Mouse (Mus musculus) kidney, embryonic 16.5 days (tissue): ENCODE data around the gene Carmil1. TPM values are rescaled to one million over a fixed set of nuclear protein-coding genes. Genes with fewer than 3 reads are reported as not detected.

ENCODE experiments used
- ATAC-seq: fragments of 200-750 bp; cut with Nextera tagmentation; 2 replicates; pipeline ENCODE4 v1.8.0; 2017; ENCODE audit warnings: moderate TSS enrichment; ENCODE audit not compliant: low FRiP score, low TSS enrichment
- H3K27ac ChIP-seq: fragments of 300-500 bp; sonication (generic); 2 replicates; pipeline ENCODE4 v1.5.1; 2014; ENCODE audit warnings: low read length
- H3K27me3 ChIP-seq: fragments of 300-500 bp; sonication (generic); 2 replicates; pipeline ENCODE4 v1.6.1; 2014; ENCODE audit warnings: low read length, control low read depth, mixed read lengths; ENCODE audit not compliant: insufficient read depth
- H3K36me3 ChIP-seq: fragments of 300-500 bp; sonication (generic); 2 replicates; pipeline ENCODE4 v1.6.1; 2014; ENCODE audit warnings: low read length, control low read depth, mixed read lengths; ENCODE audit not compliant: insufficient read depth
- H3K4me1 ChIP-seq: fragments of 300-500 bp; sonication (generic); 2 replicates; pipeline ENCODE4 v1.6.1; 2014; ENCODE audit warnings: low read length, control low read depth, mixed read lengths; ENCODE audit not compliant: insufficient read depth
- H3K4me2 ChIP-seq: fragments of 300-500 bp; sonication (generic); replicated peaks from 2 replicates; pipeline ENCODE4 v1.6.1; 2014; ENCODE audit warnings: low read depth, low read length
- H3K4me3 ChIP-seq: fragments of 300-500 bp; sonication (generic); 2 replicates; pipeline ENCODE4 v1.5.1; 2014; ENCODE audit warnings: mild to moderate bottlenecking, low read length
- H3K9ac ChIP-seq: fragments of 300-500 bp; sonication (generic); replicated peaks from 2 replicates; pipeline ENCODE4 v1.6.1; 2014; ENCODE audit warnings: low read length
- H3K9me3 ChIP-seq: fragments of 300-500 bp; sonication (generic); 2 replicates; pipeline ENCODE4 v1.6.1; 2016; ENCODE audit warnings: low read length, control low read depth
- WGBS: fragments of 180-500 bp; shearing (Covaris S2); extraction: QIAGEN DNeasy Blood & Tissue Kit; methylation state at CpG from one replicate; pipeline ENCODE4 v1.1.7; 2014; 5-methylcytosine and 5-hydroxymethylcytosine counted together
- polyA plus RNA-seq: library from polyadenylated mRNA; unstranded; fragments of >200 nt; fragmentation: Nextera tagmentation; extraction: Ambion mirVana; gene quantifications from 2 replicates; pipeline ENCODE4 v1.2.1, GENCODE M21; 2015

The Carmil1 gene
- polyA plus RNA-seq, 1 experiment from 2014 or later: 52.5 TPM

DNA sequence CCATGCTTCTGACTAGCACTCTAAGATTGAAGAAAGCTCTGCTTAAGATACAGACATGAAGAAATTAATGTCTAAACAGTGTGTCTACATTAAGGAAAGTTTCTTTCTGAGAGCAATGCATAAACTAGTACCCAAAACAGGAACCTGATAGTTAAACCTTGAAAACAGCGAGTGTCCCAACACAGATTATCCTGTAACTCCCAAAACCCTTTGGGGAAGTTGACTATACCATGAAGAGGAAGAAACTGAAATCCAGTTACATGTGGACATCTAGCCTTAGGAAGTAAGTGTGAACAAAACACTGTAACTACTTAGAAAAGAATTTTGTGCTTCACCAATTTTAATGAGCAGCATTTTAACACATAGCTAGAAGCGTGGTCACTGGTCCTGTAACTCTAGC lies 177.4 kb downstream of the Carmil1 start:
- no peaks in the 10 kb centered on the region for H3K9me3 ChIP-seq
- ATAC-seq: no peak
- H3K4me1 ChIP-seq: no peaks in the 10 kb centered on the region
- H3K4me3 ChIP-seq: no peak overlapping the region
- H3K27me3 ChIP-seq: no peaks in the 10 kb centered on the region
- H3K36me3 ChIP-seq: 0 out of 2 replicates have a peak, but pooled peaks cover 10% of the 10 kb centered on the region
- 86% methylated on average over 2 of the region's 2 CpGs for WGBS
- no peak overlapping the region for H3K27ac ChIP-seq
- H3K4me2 ChIP-seq: no peak overlapping the region
- H3K9ac ChIP-seq: no peak overlapping the region

- Histone ChIP-seq H3K27me3 (no peaks in the 10 kb centered on the region), H3K9ac (no peak overlapping the region), H3K27ac (no peak overlapping the region), H3K4me1 (no peaks in the 10 kb centered on the region), H3K4me2 (no peak overlapping the region), H3K4me3 (no peak overlapping the region), H3K9me3 (no peaks in the 10 kb centered on the region), H3K36me3 (0 out of 2 replicates have a peak, but pooled peaks cover 7% of the 10 kb centered on the region)
- 93% methylated on average over 4 of the region's 4 CpGs for WGBS
- no peak for ATAC-seq
Observed at GRCm38 (mm10) chr13:24102256-24102655, 178.3 kb downstream of the Carmil1 start.

- Histone ChIP-seq H3K27ac (no peak overlapping the region), H3K4me1 (no peaks in the 10 kb centered on the region), H3K27me3 (no peaks in the 10 kb centered on the region), H3K4me2 (no peak overlapping the region), H3K36me3 (0 out of 2 replicates have a peak, but pooled peaks cover 3% of the 10 kb centered on the region), H3K4me3 (no peak overlapping the region), H3K9ac (no peak overlapping the region), H3K9me3 (no peaks in the 10 kb centered on the region)
- no peak for ATAC-seq
- 78% methylated on average over 11 of the region's 11 CpGs for WGBS
Observed at GRCm38 (mm10) chr13:24101157-24102130, 179.2 kb downstream of the Carmil1 start.

DNA sequence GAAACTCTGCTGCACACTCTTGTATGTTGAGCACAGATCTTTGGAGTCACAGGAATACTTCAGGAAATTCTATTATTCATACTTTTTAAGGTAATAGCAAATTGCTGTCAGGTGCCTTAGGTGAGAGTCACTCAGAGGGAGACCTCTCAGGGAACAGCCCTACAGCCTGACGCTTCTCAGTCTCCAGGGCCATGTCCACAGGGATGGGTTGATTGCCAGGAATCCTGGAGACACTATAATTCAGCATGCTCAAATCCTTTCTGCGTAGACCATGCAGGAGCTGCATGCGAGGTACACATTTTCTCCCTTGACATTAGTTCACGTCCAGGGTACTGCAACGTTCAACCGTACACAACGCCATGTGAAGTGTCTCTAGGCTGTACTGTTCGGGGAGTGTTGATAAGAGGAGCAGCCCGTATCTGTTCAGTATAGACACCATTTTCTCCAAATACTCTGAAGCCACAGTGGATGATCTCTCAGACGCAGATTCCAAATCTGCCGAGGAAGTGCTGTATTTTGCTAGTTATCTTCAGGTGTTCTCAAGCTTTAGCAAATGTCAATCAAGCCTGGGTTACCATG lies 180.0 kb downstream of the Carmil1 start:
- 92% methylated on average over 11 of the region's 11 CpGs for WGBS
- Histone ChIP-seq H3K27ac (no peak overlapping the region), H3K9ac (no peak overlapping the region), H3K4me3 (no peak overlapping the region), H3K36me3 (0 out of 2 replicates have a peak, but pooled peaks cover 4% of the 10 kb centered on the region), H3K9me3 (no peaks in the 10 kb centered on the region), H3K4me1 (no peaks in the 10 kb centered on the region), H3K4me2 (no peak overlapping the region), H3K27me3 (no peaks in the 10 kb centered on the region)
- no peak for ATAC-seq

- Histone ChIP-seq H3K4me1 (no peaks in the 10 kb centered on the region), H3K27me3 (no peaks in the 10 kb centered on the region), H3K9ac (no peak overlapping the region), H3K9me3 (no peaks in the 10 kb centered on the region), H3K4me2 (no peak overlapping the region), H3K27ac (no peak overlapping the region), H3K4me3 (no peak overlapping the region), H3K36me3 (0 out of 2 replicates have a peak, but pooled peaks cover 8% of the 10 kb centered on the region)
- no peak for ATAC-seq
- WGBS: 86% methylated on average over 6 of the region's 6 CpGs
Observed at GRCm38 (mm10) chr13:24096573-24096972, 184.0 kb downstream of the Carmil1 start.

- Histone ChIP-seq H3K9me3 (no peaks in the 10 kb centered on the region), H3K4me2 (no peak overlapping the region), H3K4me1 (no peaks in the 10 kb centered on the region), H3K4me3 (no peak overlapping the region), H3K9ac (no peak overlapping the region), H3K27ac (no peak overlapping the region), H3K36me3 (0 out of 2 replicates have a peak, but pooled peaks cover 8% of the 10 kb centered on the region), H3K27me3 (no peaks in the 10 kb centered on the region)
- ATAC-seq: no peak
- WGBS: 91% methylated on average over 6 of the region's 6 CpGs
Observed at GRCm38 (mm10) chr13:24094825-24095547, 185.6 kb downstream of the Carmil1 start.

GRCm38 (mm10) chr13:24093108-24093507 lies 187.5 kb downstream of the Carmil1 start:
- 78% methylated on average over 3 of the region's 3 CpGs for WGBS

DNA sequence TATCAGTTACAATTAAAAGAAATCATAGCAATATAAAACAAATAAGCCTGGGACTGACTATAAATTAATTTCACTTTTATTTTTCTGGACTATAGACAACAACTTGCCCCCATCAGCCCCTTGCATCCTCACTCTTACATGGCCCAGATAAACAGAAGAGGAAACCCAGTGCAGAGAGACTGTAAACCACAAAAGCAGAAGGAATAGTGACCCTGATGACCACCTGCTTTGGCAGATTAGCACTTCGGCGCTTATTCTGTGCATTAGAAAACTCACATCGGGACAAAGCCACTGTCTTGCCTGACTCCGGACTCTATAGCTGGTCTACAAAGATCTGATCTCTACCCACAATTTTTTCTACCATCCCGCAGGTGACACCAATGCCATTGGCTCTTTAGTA lies 188.5 kb downstream of the Carmil1 start:
- Histone ChIP-seq H3K9me3 (no peaks in the 10 kb centered on the region), H3K36me3 (peaks cover 14% of the 10 kb centered on the region; the same call in 1 of the 2 replicates), H3K27ac (no peak overlapping the region), H3K4me3 (no peak overlapping the region), H3K27me3 (no peaks in the 10 kb centered on the region), H3K4me1 (no peaks in the 10 kb centered on the region), H3K4me2 (no peak overlapping the region), H3K9ac (no peak overlapping the region)
- 93% methylated on average over 5 of the region's 5 CpGs for WGBS
- ATAC-seq: no peak

More at GRCm38 (mm10) chr13:24093108-24093507, 187.5 kb downstream of the Carmil1 start:
- Histone ChIP-seq H3K4me2 (no peak overlapping the region), H3K36me3 (0 out of 2 replicates have a peak, but pooled peaks cover 8% of the 10 kb centered on the region), H3K9me3 (no peaks in the 10 kb centered on the region), H3K9ac (no peak overlapping the region), H3K4me3 (no peak overlapping the region), H3K27me3 (no peaks in the 10 kb centered on the region), H3K27ac (no peak overlapping the region), H3K4me1 (no peaks in the 10 kb centered on the region)
- ATAC-seq: no peak

DNA sequence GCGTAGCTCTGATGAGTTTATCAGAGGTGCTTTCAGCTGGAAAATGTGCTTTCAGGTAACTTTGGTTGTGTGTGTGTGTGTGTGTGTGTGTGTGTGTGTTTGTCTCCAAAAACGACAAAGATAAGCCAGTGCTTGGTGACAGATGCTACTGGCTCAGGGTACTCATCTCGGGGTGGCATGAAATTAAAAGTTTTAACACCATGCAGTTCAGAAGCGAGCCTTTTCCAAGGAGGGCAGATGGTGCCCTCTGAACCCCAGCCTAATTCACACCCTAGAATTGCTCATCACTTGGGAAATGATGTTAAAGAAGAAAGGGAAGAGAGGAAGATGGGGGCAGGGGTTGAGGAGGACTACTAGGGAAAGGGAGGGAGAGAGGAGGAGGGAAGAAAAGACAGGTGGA lies 198.4 kb downstream of the Carmil1 start:
- Histone ChIP-seq H3K4me3 (no peak overlapping the region), H3K27ac (no peak overlapping the region), H3K27me3 (no peaks in the 10 kb centered on the region), H3K36me3 (0 out of 2 replicates have a peak, but pooled peaks cover 8% of the 10 kb centered on the region), H3K9me3 (no peaks in the 10 kb centered on the region), H3K4me1 (no peaks in the 10 kb centered on the region), H3K4me2 (no peak overlapping the region), H3K9ac (no peak overlapping the region)
- no peak for ATAC-seq
- WGBS: 48% methylated on average over 4 of the region's 4 CpGs
